Mouse (Mus musculus) heart, adult 2 months (tissue): Measurements from ENCODE around the gene Zfp62.
"Not testable (repeated sequence)": the region's sequence is repeated elsewhere in the genome, so short reads cannot be mapped to it uniquely, and the experiment has no call there.

Experiments
- CTCF ChIP-seq: fragments of 200-600 bp; IDR thresholded peaks from 2 replicates; pipeline ENCODE4 v1.8.1; 2022; ENCODE audit warnings: antibody characterized with exemption, mild to moderate bottlenecking, moderate library complexity
- POLR2A ChIP-seq: fragments of 200-500 bp; IDR thresholded peaks from 2 replicates; pipeline ENCODE4 v1.6.1; 2011; ENCODE audit warnings: mild to moderate bottlenecking, low read depth, low read length, control low read depth; ENCODE audit not compliant: insufficient read depth

DNA sequence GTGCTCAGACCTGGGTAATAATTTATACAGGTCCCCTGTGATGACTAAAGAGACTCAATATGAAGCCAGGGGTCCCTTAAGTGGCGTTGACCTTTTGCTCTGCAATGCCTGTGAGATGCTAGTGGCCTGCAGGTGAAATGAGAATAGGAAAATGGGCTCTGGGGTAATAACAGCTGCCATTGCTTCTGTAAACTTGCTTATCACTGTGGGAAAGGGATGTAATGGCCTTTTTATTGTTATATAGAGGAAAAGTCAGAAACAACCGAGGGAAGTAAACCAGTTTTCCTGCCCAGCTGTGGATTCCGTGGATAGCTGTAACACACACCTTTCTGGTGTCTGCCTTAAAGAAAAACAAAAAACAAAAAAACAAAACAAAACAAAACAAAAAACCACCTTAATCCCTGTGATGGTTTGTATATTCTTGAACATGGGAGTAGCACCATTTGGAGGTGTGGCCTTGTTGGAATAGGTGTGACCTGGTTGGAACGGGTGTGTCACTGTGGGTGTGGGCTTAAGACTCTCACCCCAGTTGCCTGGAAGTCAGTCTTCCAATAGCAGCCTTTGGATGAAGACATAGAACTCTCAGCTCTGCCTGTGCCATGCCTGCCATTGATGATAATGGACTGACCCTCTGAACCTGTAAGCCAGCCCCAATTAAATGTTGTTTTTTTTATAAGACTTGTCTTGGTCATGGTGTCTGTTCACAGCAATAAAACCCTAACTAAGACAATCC is 26.9 kb upstream of the Zfp62 start:
- TF ChIP-seq CTCF, POLR2A: not testable (repeated sequence)
